Mouse (Mus musculus) limb, embryonic 14.5 days (tissue): ENCODE data around the gene Casc3. TPM values are rescaled to one million over a fixed set of nuclear protein-coding genes. Genes with fewer than 3 reads are reported as not detected.

Experiments used
- ATAC-seq: fragments of 200-750 bp; cut with Nextera tagmentation; 2 replicates; pipeline ENCODE4 v1.8.0; 2017; ENCODE audit warnings: low read depth, moderate number of reproducible peaks, moderate TSS enrichment; ENCODE audit not compliant: low FRiP score
- DNase-seq: peaks from one replicate; pipeline ENCODE4 v3.0.0-alpha.2; 2015; ENCODE audit warnings: low spot score
- H3K27ac ChIP-seq: fragments of 300-500 bp; sonication (generic); replicated peaks from 2 replicates; pipeline ENCODE4 v1.5.1; 2014; ENCODE audit warnings: low read depth, mild to moderate bottlenecking, low read length, moderate library complexity, mixed read lengths
- H3K27me3 ChIP-seq: fragments of 300-500 bp; sonication (generic); 2 replicates; pipeline ENCODE4 v1.6.1; 2014; ENCODE audit warnings: low read length, mixed read lengths; ENCODE audit not compliant: control insufficient read depth, insufficient read depth
- H3K36me3 ChIP-seq: fragments of 300-500 bp; sonication (generic); 2 replicates; pipeline ENCODE4 v1.6.1; 2014; ENCODE audit warnings: mild to moderate bottlenecking, low read length, moderate library complexity, mixed read lengths; ENCODE audit not compliant: control insufficient read depth, insufficient read depth
- H3K4me1 ChIP-seq: fragments of 300-500 bp; sonication (generic); 2 replicates; pipeline ENCODE4 v1.6.1; 2014; ENCODE audit warnings: antibody characterized with exemption, low read length, mixed read lengths; ENCODE audit not compliant: control insufficient read depth, insufficient read depth
- H3K4me2 ChIP-seq: fragments of 300-500 bp; sonication (generic); replicated peaks from 2 replicates; pipeline ENCODE4 v1.6.1; 2014; ENCODE audit warnings: low read depth, mild to moderate bottlenecking, low read length, moderate library complexity; ENCODE audit not compliant: severe bottlenecking
- H3K4me3 ChIP-seq: fragments of 300-500 bp; sonication (generic); replicated peaks from 2 replicates; pipeline ENCODE4 v1.5.1; 2014; ENCODE audit warnings: low read length
- H3K9ac ChIP-seq: fragments of 300-500 bp; sonication (generic); 2 replicates; pipeline ENCODE4 v1.6.1; 2014; ENCODE audit warnings: mild to moderate bottlenecking, low read depth, low read length, moderate library complexity; ENCODE audit not compliant: severe bottlenecking
- H3K9me3 ChIP-seq: fragments of 300-500 bp; sonication (generic); 2 replicates; pipeline ENCODE4 v1.6.1; 2016; ENCODE audit warnings: low read length; ENCODE audit not compliant: control insufficient read depth
- POLR2A ChIP-seq: fragments of 200-500 bp; IDR thresholded peaks from 2 replicates; pipeline ENCODE4 v1.8.0; 2012; ENCODE audit warnings: inconsistent platforms, mild to moderate bottlenecking, moderate library complexity, borderline replicate concordance; ENCODE audit not compliant: insufficient read depth, insufficient read length; ENCODE audit errors: extremely low read depth
- WGBS: fragments of 180-500 bp; shearing (Covaris S2); extraction: QIAGEN DNeasy Blood & Tissue Kit; methylation state at CpG from one replicate; pipeline ENCODE4 v1.1.7; 2014; 5-methylcytosine and 5-hydroxymethylcytosine counted together
- polyA plus RNA-seq, 2 experiments: library from polyadenylated mRNA; depleted of rRNA in 1 of 2; stranded (reverse) in 1 of 2; unstranded in 1 of 2; fragments of >200 nt; fragmentation: Nextera tagmentation in 1 of 2; extraction: Ambion mirVana in 1 of 2; gene quantifications; 2 replicates each; pipeline versions ENCODE4 v1.2.1 to v1.2.3; 2012 to 2014

The Casc3 gene
- polyA plus RNA-seq, 2 experiments, result 34.1 to 52.4 TPM

DNA sequence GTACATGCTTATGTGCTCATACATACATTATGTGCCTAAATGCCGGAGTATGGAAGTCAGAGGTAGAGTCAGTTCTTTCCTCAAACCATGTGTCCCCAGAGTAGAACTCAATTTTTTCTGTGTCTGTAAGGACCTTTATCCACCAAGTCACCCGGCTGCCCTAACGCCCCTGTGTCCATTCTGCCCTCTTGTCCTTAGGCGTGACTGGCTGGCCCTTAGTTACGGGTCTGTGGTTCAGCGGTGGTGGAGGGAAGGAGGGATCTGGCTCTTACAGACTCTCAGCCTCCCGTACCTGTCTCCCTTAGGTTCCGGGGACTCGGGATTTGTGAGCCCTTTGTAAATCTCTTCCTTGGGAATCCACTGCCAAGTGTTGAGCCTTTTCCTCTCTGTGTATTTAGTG is 72.3 kb downstream of the Casc3 start:
- Histone ChIP-seq H3K4me3 (no peak overlapping the region), H3K9me3 (no peaks in the 10 kb centered on the region), H3K27me3 (no peaks in the 10 kb centered on the region), H3K4me1 (0 out of 2 replicates have a peak, but pooled peaks cover 2% of the 10 kb centered on the region), H3K27ac (no peak overlapping the region), H3K4me2 (no peak overlapping the region), H3K36me3 (peaks cover 34% of the 10 kb centered on the region), H3K9ac (no peak overlapping the region)
- DNase-seq (no peak), ATAC-seq (no peak)
- no peak for TF ChIP-seq POLR2A
- WGBS, result 88% methylated on average over 9 of the region's 9 CpGs

Other genes starting within 250 kb of the Casc3 start
- gene Ormdl3, start 217.5 kb upstream of the Casc3 start, polyA plus RNA-seq (2012; rRNA removed), result 76.8 and 86.6 TPM in 2 replicates
- gene Ormdl3, start 217.5 kb upstream of the Casc3 start, polyA plus RNA-seq (2014; fragmentation: Nextera tagmentation; extraction: Ambion mirVana), result 12.9 and 13.7 TPM in 2 replicates
- not detected in 2 replicates for gene Lrrc3c, start 206.6 kb upstream of the Casc3 start, polyA plus RNA-seq (2012; rRNA removed)
- gene Lrrc3c, start 206.6 kb upstream of the Casc3 start, polyA plus RNA-seq (2014; fragmentation: Nextera tagmentation; extraction: Ambion mirVana), result not detected in 2 replicates
- 0.12 and 0.31 TPM in 2 replicates for gene Gm12355, start 179.2 kb upstream of the Casc3 start, polyA plus RNA-seq (2012; rRNA removed)
- gene Gm12355, start 179.2 kb upstream of the Casc3 start, polyA plus RNA-seq (2014; fragmentation: Nextera tagmentation; extraction: Ambion mirVana), result 0.69 and 1.3 TPM in 2 replicates
- not detected in 2 replicates for gene Gsdma3, start 178.5 kb upstream of the Casc3 start, polyA plus RNA-seq (2012; rRNA removed)
- not detected in 2 replicates for gene Gsdma3, start 178.5 kb upstream of the Casc3 start, polyA plus RNA-seq (2014; fragmentation: Nextera tagmentation; extraction: Ambion mirVana)
- not detected in 2 replicates for gene Gsdma2, start 158.1 kb upstream of the Casc3 start, polyA plus RNA-seq (2012; rRNA removed)
- gene Gsdma2, start 158.1 kb upstream of the Casc3 start, polyA plus RNA-seq (2014; fragmentation: Nextera tagmentation; extraction: Ambion mirVana), result not detected in 2 replicates
- 0.14 and 0.16 TPM in 2 replicates for gene Gsdma, start 140.6 kb upstream of the Casc3 start, polyA plus RNA-seq (2012; rRNA removed)
- gene Gsdma, start 140.6 kb upstream of the Casc3 start, polyA plus RNA-seq (2014; fragmentation: Nextera tagmentation; extraction: Ambion mirVana), result 0.47 and 0.55 TPM in 2 replicates
- 208 and 228 TPM in 2 replicates for gene Psmd3, start 122.4 kb upstream of the Casc3 start, polyA plus RNA-seq (2012; rRNA removed)
- 141 and 145 TPM in 2 replicates for gene Psmd3, start 122.4 kb upstream of the Casc3 start, polyA plus RNA-seq (2014; fragmentation: Nextera tagmentation; extraction: Ambion mirVana)
- 0.11 TPM in 1 of 2 replicates, not detected in the other for gene Csf3, start 103.6 kb upstream of the Casc3 start, polyA plus RNA-seq (2012; rRNA removed)
- not detected in 2 replicates for gene Csf3, start 103.6 kb upstream of the Casc3 start, polyA plus RNA-seq (2014; fragmentation: Nextera tagmentation; extraction: Ambion mirVana)
- 83.4 and 104 TPM in 2 replicates for gene Med24, start 75.5 kb upstream of the Casc3 start, polyA plus RNA-seq (2012; rRNA removed)
- gene Med24, start 75.5 kb upstream of the Casc3 start, polyA plus RNA-seq (2014; fragmentation: Nextera tagmentation; extraction: Ambion mirVana), result 43.9 and 48.3 TPM in 2 replicates
- gene Thra, start 64.3 kb upstream of the Casc3 start, polyA plus RNA-seq (2012; rRNA removed), result 149 and 157 TPM in 2 replicates
- gene Thra, start 64.3 kb upstream of the Casc3 start, polyA plus RNA-seq (2014; fragmentation: Nextera tagmentation; extraction: Ambion mirVana), result 55.9 and 63.2 TPM in 2 replicates
- gene Nr1d1, start 29.6 kb upstream of the Casc3 start, polyA plus RNA-seq (2012; rRNA removed), result 1.8 and 2.5 TPM in 2 replicates
- 1.2 and 1.4 TPM in 2 replicates for gene Nr1d1, start 29.6 kb upstream of the Casc3 start, polyA plus RNA-seq (2014; fragmentation: Nextera tagmentation; extraction: Ambion mirVana)
- 76.9 and 81.1 TPM in 2 replicates for gene Msl1, start 9.4 kb upstream of the Casc3 start, polyA plus RNA-seq (2012; rRNA removed)
- gene Msl1, start 9.4 kb upstream of the Casc3 start, polyA plus RNA-seq (2014; fragmentation: Nextera tagmentation; extraction: Ambion mirVana), result 19.8 and 23.5 TPM in 2 replicates
- gene Rapgefl1, start 31.9 kb downstream of the Casc3 start, polyA plus RNA-seq (2012; rRNA removed), result 31.4 and 41.8 TPM in 2 replicates
- 8.8 and 8.9 TPM in 2 replicates for gene Rapgefl1, start 31.9 kb downstream of the Casc3 start, polyA plus RNA-seq (2014; fragmentation: Nextera tagmentation; extraction: Ambion mirVana)
- gene Wipf2, start 58.7 kb downstream of the Casc3 start, polyA plus RNA-seq (2012; rRNA removed), result 10.5 and 11.4 TPM in 2 replicates
- 4.7 and 4.9 TPM in 2 replicates for gene Wipf2, start 58.7 kb downstream of the Casc3 start, polyA plus RNA-seq (2014; fragmentation: Nextera tagmentation; extraction: Ambion mirVana)
- gene Cdc6, start 102.9 kb downstream of the Casc3 start, polyA plus RNA-seq (2012; rRNA removed), result 13.1 and 15.6 TPM in 2 replicates
- gene Cdc6, start 102.9 kb downstream of the Casc3 start, polyA plus RNA-seq (2014; fragmentation: Nextera tagmentation; extraction: Ambion mirVana), result 25.2 and 25.8 TPM in 2 replicates
- gene Rara, start 122.9 kb downstream of the Casc3 start, polyA plus RNA-seq (2012; rRNA removed), result 39.8 and 57.0 TPM in 2 replicates
- 52.4 and 58.3 TPM in 2 replicates for gene Rara, start 122.9 kb downstream of the Casc3 start, polyA plus RNA-seq (2014; fragmentation: Nextera tagmentation; extraction: Ambion mirVana)
- 1.3 and 2.2 TPM in 2 replicates for gene Gjd3, start 178.1 kb downstream of the Casc3 start, polyA plus RNA-seq (2012; rRNA removed)
- 0.41 and 0.45 TPM in 2 replicates for gene Gjd3, start 178.1 kb downstream of the Casc3 start, polyA plus RNA-seq (2014; fragmentation: Nextera tagmentation; extraction: Ambion mirVana)
- 98.2 and 134 TPM in 2 replicates for gene Top2a, start 219.3 kb downstream of the Casc3 start, polyA plus RNA-seq (2012; rRNA removed)
- 205 and 209 TPM in 2 replicates for gene Top2a, start 219.3 kb downstream of the Casc3 start, polyA plus RNA-seq (2014; fragmentation: Nextera tagmentation; extraction: Ambion mirVana)
- 942 and 1,029 TPM in 2 replicates for gene Igfbp4, start 236.3 kb downstream of the Casc3 start, polyA plus RNA-seq (2012; rRNA removed)
- gene Igfbp4, start 236.3 kb downstream of the Casc3 start, polyA plus RNA-seq (2014; fragmentation: Nextera tagmentation; extraction: Ambion mirVana), result 1,086 and 1,234 TPM in 2 replicates